Mouse (Mus musculus): Measurements from ENCODE around the gene Gpatch3. TPM values are rescaled to one million over a fixed set of nuclear protein-coding genes. Genes with fewer than 3 reads are reported as not detected.

Gpatch3 gene
- polyA plus RNA-seq, 1 experiment from 2014 or later: 7.1 TPM

DNA sequence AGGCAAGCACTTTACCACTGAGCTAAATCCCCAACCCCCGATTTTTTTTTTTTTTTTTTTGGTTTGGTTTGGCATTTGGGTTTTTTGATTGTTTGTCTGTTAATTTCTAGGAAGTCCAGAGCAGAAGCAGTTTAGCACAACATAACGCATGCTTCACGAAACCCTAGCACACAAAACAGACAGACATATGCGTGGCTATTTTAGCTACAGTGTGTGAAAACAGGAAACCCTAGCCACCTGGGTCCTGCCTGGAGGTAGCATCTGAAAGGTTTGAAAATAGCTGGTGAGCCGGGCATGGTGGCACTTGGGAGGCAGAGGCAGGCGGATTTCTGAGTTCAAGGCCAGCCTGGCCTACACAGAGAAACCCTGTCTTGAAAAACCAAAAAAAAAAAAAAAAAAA, 21.5 kb downstream of the Gpatch3 start:
- ATAC-seq: no peak

DNA sequence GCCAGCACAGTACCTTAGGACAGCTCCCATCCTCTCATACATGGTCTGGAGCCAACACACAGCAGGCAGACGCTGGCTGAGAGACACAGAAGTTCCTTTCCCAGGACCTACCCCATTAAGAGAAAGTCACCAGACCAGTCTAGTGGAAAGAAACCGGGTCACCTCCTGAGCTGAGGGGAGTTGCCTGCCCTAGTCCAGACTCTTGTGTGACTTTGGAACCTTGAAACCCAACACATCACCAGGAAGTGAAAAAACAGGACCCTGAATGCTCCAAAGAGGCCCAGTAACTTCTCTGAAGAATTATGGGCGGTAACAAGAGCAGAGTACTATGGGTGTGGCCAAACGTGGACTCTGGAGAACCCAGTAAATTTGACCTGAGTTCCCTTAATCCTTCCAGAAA, 24.1 kb downstream of the Gpatch3 start:
- no peak for TF ChIP-seq CTCF (IDR thresholded peaks at IDR 0.05; ENCODE audit: low read depth)
- Histone ChIP-seq H3K9ac (ENCODE audit: low read depth, low read length) (peak overlapping the region; percentile 64), H3K4me3 (ENCODE audit: low read depth, low read length) (peak overlapping the region; percentile 40), H3K27ac (ENCODE audit: low read depth, low read length) (peak overlapping the region; percentile 97), H3K36me3 (ENCODE audit: control insufficient read depth, insufficient read depth) (peaks cover 7% of the 10 kb centered on the region; the same call in 1 of the 2 replicates), H3K4me2 (replicated peaks; ENCODE audit: low read depth) (peak overlapping the region; percentile 82), H3K27me3 (replicated peaks; ENCODE audit: control insufficient read depth, insufficient read depth, low read length) (no peaks in the 10 kb centered on the region), H3K4me1 (replicated peaks; ENCODE audit: control insufficient read depth, insufficient read depth, low read length) (0 out of 2 replicates have a peak, but pooled peaks cover 2% of the 10 kb centered on the region), H3K9me3 (ENCODE audit: control insufficient read depth) (no peaks in the 10 kb centered on the region)
- peak; percentile 72 for ATAC-seq
- 22% methylated on average over 4 of the region's 4 CpGs for WGBS

More for the DNA sequence above, 21.5 kb downstream of the Gpatch3 start:
- Histone ChIP-seq H3K4me3 (ENCODE audit: low read depth, low read length) (no peak overlapping the region), H3K36me3 (ENCODE audit: control insufficient read depth, insufficient read depth) (peaks cover 9% of the 10 kb centered on the region), H3K27ac (ENCODE audit: low read depth, low read length) (no peak overlapping the region), H3K4me2 (replicated peaks; ENCODE audit: low read depth) (no peak overlapping the region), H3K9ac (ENCODE audit: low read depth, low read length) (no peak overlapping the region), H3K27me3 (replicated peaks; ENCODE audit: control insufficient read depth, insufficient read depth, low read length) (no peaks in the 10 kb centered on the region), H3K4me1 (replicated peaks; ENCODE audit: control insufficient read depth, insufficient read depth, low read length) (0 out of 2 replicates have a peak, but pooled peaks cover 2% of the 10 kb centered on the region), H3K9me3 (ENCODE audit: control insufficient read depth) (no peaks in the 10 kb centered on the region)
- TF ChIP-seq CTCF (IDR thresholded peaks at IDR 0.05; ENCODE audit: low read depth): no peak
- 84% methylated on average over 6 of the region's 6 CpGs for WGBS

DNA sequence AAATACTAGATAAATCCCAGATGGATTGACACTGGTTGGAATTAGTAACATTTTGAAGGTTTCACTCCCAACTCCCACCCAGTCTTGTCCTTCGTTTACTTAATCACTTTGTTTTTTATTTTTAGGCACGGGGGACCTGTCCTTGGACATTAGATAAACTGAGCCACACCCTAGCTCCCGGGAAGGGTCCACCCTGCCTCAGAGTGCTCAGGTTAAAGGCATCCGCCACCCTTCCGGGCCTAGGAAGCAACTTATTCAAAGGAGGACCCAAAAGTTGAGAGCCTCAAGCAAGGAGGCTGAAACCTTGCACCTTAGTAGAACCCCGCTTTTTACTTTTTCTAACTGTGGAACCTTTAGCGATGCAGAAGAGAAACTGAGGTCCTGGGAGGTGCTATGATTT, 24.6 kb downstream of the Gpatch3 start:
- Histone ChIP-seq H3K4me1 (replicated peaks; ENCODE audit: control insufficient read depth, insufficient read depth, low read length) (0 out of 2 replicates have a peak, but pooled peaks cover 2% of the 10 kb centered on the region), H3K9ac (ENCODE audit: low read depth, low read length) (peak overlapping the region; percentile 57), H3K36me3 (ENCODE audit: control insufficient read depth, insufficient read depth) (peaks cover 9% of the 10 kb centered on the region; the same call in 1 of the 2 replicates), H3K27me3 (replicated peaks; ENCODE audit: control insufficient read depth, insufficient read depth, low read length) (no peaks in the 10 kb centered on the region), H3K27ac (ENCODE audit: low read depth, low read length) (peak overlapping the region; percentile 97), H3K9me3 (ENCODE audit: control insufficient read depth) (no peaks in the 10 kb centered on the region), H3K4me3 (ENCODE audit: low read depth, low read length) (peak overlapping the region; percentile 40), H3K4me2 (replicated peaks; ENCODE audit: low read depth) (peak overlapping the region; percentile 82)
- TF ChIP-seq CTCF (IDR thresholded peaks at IDR 0.05; ENCODE audit: low read depth): no peak
- ATAC-seq: 0 out of 2 replicates have a peak, but pooled peaks have one; percentile 8
- WGBS: 10% methylated on average over 7 of the region's 7 CpGs

DNA sequence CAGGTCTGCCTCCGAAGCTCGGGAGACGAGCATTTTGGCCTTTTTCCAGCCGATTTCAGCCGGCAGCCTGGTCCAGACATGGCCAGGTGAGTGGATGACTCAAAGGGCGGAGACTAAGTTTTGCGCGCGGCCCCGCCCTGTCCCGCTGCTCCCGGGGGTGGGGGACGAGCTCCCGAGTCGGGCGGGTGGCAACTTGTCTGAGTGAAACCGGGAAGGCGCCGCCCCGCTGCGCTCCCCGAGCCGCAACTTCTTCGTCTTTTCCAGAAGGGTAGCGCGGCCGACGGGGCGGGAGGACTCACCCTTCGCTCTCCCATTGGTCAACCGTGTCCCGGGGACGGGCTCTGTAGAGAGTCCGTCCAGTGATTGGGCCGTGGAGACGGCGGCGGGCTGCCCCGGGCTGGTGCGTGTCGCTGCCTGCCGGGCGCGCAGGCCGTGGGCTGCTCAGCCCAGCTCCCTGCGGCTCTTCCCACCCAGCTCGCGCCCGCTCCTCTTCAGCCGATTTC, 25.1 kb downstream of the Gpatch3 start:
- no peak for TF ChIP-seq CTCF (IDR thresholded peaks at IDR 0.05; ENCODE audit: low read depth)
- 0 out of 2 replicates have a peak, but pooled peaks cover 2% of the 10 kb centered on the region for H3K4me1 ChIP-seq (replicated peaks; ENCODE audit: control insufficient read depth, insufficient read depth, low read length)
- H3K4me3 ChIP-seq (ENCODE audit: low read depth, low read length): peak overlapping the region; percentile 40
- H3K9ac ChIP-seq (ENCODE audit: low read depth, low read length): peak overlapping the region; percentile 57
- peaks cover 8% of the 10 kb centered on the region; the same call in 1 of the 2 replicates for H3K36me3 ChIP-seq (ENCODE audit: control insufficient read depth, insufficient read depth)
- WGBS: under 1% methylated on average over 50 of the region's 50 CpGs
- H3K9me3 ChIP-seq (ENCODE audit: control insufficient read depth): no peaks in the 10 kb centered on the region
- ATAC-seq: peak; percentile 85
- no peaks in the 10 kb centered on the region for H3K27me3 ChIP-seq (replicated peaks; ENCODE audit: control insufficient read depth, insufficient read depth, low read length)
- H3K4me2 ChIP-seq (replicated peaks; ENCODE audit: low read depth): peak overlapping the region; percentile 82
- peak overlapping the region; percentile 97 for H3K27ac ChIP-seq (ENCODE audit: low read depth, low read length)

DNA sequence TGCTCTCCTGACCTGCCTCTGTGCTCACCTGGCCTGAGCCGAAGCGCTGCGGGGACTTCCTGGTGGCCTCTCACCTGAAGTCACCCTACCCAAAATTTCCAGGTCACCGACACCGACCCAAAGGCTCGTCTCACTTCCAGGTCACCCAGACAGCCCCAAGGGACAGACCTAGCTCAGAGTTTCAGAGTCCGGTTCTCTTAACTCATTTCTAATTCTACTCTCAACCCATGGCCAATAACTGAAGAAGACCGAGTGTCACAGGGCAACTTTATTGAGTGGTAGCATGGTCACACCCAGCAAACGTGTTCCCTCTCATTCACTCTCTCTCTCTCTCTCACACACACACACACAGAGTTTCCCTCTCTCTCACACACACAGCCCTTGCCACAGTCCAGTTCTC, 25.8 kb downstream of the Gpatch3 start:
- H3K9ac ChIP-seq (ENCODE audit: low read depth, low read length): peak overlapping the region; percentile 57
- H3K36me3 ChIP-seq (ENCODE audit: control insufficient read depth, insufficient read depth): peaks cover 6% of the 10 kb centered on the region; the same call in 1 of the 2 replicates
- peak overlapping the region; percentile 97 for H3K27ac ChIP-seq (ENCODE audit: low read depth, low read length)
- no peak for TF ChIP-seq CTCF (IDR thresholded peaks at IDR 0.05; ENCODE audit: low read depth)
- no peaks in the 10 kb centered on the region for H3K9me3 ChIP-seq (ENCODE audit: control insufficient read depth)
- H3K4me3 ChIP-seq (ENCODE audit: low read depth, low read length): peak overlapping the region; percentile 40
- H3K27me3 ChIP-seq (replicated peaks; ENCODE audit: control insufficient read depth, insufficient read depth, low read length): no peaks in the 10 kb centered on the region
- ATAC-seq: no peak
- WGBS: 9% methylated on average over 9 of the region's 9 CpGs
- peak overlapping the region; percentile 82 for H3K4me2 ChIP-seq (replicated peaks; ENCODE audit: low read depth)
- H3K4me1 ChIP-seq (replicated peaks; ENCODE audit: control insufficient read depth, insufficient read depth, low read length): 0 out of 2 replicates have a peak, but pooled peaks cover 2% of the 10 kb centered on the region

DNA sequence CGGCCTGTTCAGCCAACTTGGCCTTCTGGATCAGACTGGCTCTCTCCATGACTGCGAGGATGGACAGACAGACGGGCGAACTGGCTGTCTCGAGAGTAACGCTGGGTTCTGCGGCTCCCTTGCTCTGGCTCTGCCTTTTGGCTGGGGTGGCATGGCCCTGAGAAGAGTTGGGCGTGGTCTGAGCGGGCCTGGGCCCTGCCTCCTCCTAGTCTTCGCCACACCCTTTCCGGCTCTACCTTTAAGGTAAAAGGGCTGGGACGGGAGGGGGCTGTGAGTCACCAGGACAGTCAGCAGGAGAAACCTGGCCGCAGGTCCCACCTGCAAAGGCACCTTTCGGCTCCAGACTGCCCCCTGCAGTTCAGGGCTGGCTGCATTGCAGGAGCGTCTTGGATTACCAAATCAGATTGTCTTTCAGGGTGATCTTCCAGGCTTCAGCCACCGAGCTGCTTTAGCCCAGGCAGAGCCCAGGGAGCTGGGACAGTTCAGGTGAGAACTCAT, 27.2 kb downstream of the Gpatch3 start, which contains the start of gene Sfn:
Sfn (minus strand) TSS at position 448 of the 498 bp plus-strand sequence.
- H3K4me1 ChIP-seq (replicated peaks; ENCODE audit: control insufficient read depth, insufficient read depth, low read length): 0 out of 2 replicates have a peak, but pooled peaks cover 2% of the 10 kb centered on the region
- H3K36me3 ChIP-seq (ENCODE audit: control insufficient read depth, insufficient read depth): peaks cover 14% of the 10 kb centered on the region; the same call in 1 of the 2 replicates
- peak within 1 kb of the TSS; percentile 64; the same call in 1 of the 2 replicates for H3K27ac ChIP-seq (ENCODE audit: low read depth, low read length)
- peak within 1 kb of the TSS; percentile 40 for H3K4me3 ChIP-seq (ENCODE audit: low read depth, low read length)
- ATAC-seq: peak; percentile 74
- WGBS: 4% methylated on average over 16 of the region's 16 CpGs
- no peaks in the 10 kb centered on the region for H3K9me3 ChIP-seq (ENCODE audit: control insufficient read depth)
- peak; percentile 86 for TF ChIP-seq CTCF (IDR thresholded peaks at IDR 0.05; ENCODE audit: low read depth)
- no peaks in the 10 kb centered on the region for H3K27me3 ChIP-seq (replicated peaks; ENCODE audit: control insufficient read depth, insufficient read depth, low read length)
- peak within 1 kb of the TSS; percentile 82 for H3K4me2 ChIP-seq (replicated peaks; ENCODE audit: low read depth)
- 0 out of 2 replicates have a peak within 1 kb of the TSS, but pooled peaks have one; percentile 26 for H3K9ac ChIP-seq (ENCODE audit: low read depth, low read length)
